Mouse (Mus musculus): ENCODE measurements at regions not wholly inside any gene's neighbourhood (a gene's known extent, or its start where the extent isn't known, plus 50 kb on each side); places are given as distances from the start of the nearest gene placed in this dataset.

- no peak for DNase-seq (ENCODE audit: low spot score)
These were observed 891.5 kb downstream of the Stpg2 start for GRCm38 (mm10) chr3:140096854-140097540.

GRCm38 (mm10) chr3:140109401-140109800 lies 903.9 kb downstream of the Stpg2 start:
- H3K9me3 ChIP-seq: no peaks in the 10 kb centered on the region
- no peaks in the 10 kb centered on the region for H3K27me3 ChIP-seq (ENCODE audit: insufficient read depth, poor library complexity, severe bottlenecking)
- H3K4me1 ChIP-seq: no peaks in the 10 kb centered on the region
- H3K36me3 ChIP-seq: no peaks in the 10 kb centered on the region
- WGBS: 62% methylated on average over 4 of the region's 4 CpGs
- H3K4me3 ChIP-seq: no peak overlapping the region
- H3K27ac ChIP-seq: no peak overlapping the region
- no peak for DNase-seq (ENCODE audit: low spot score)

More at GRCm38 (mm10) chr3:140096854-140097540, 891.5 kb downstream of the Stpg2 start:
- Histone ChIP-seq H3K36me3 (no peaks in the 10 kb centered on the region), H3K27me3 (ENCODE audit: insufficient read depth, poor library complexity, severe bottlenecking) (no peaks in the 10 kb centered on the region), H3K27ac (no peak overlapping the region), H3K4me1 (no peaks in the 10 kb centered on the region), H3K9me3 (no peaks in the 10 kb centered on the region), H3K4me3 (no peak overlapping the region)

GRCm38 (mm10) chr3:140111414-140112172 lies 906.1 kb downstream of the Stpg2 start:
- no peaks in the 10 kb centered on the region for H3K27me3 ChIP-seq (ENCODE audit: insufficient read depth, poor library complexity, severe bottlenecking)
- 80% methylated on average over 9 of the region's 9 CpGs for WGBS
- no peak for DNase-seq (ENCODE audit: low spot score)
- no peaks in the 10 kb centered on the region for H3K36me3 ChIP-seq
- no peak overlapping the region for H3K27ac ChIP-seq
- no peaks in the 10 kb centered on the region for H3K9me3 ChIP-seq
- H3K4me3 ChIP-seq: no peak overlapping the region
- no peaks in the 10 kb centered on the region for H3K4me1 ChIP-seq

GRCm38 (mm10) chr3:140115116-140115515 lies 909.6 kb downstream of the Stpg2 start:
- WGBS: 81% methylated on average over 1 of the region's 1 CpGs
- Histone ChIP-seq H3K4me1 (no peaks in the 10 kb centered on the region), H3K27me3 (ENCODE audit: insufficient read depth, poor library complexity, severe bottlenecking) (no peaks in the 10 kb centered on the region), H3K9me3 (no peaks in the 10 kb centered on the region), H3K27ac (no peak overlapping the region), H3K36me3 (no peaks in the 10 kb centered on the region), H3K4me3 (no peak overlapping the region)
- no peak for DNase-seq (ENCODE audit: low spot score)

- no peaks in the 10 kb centered on the region for H3K4me1 ChIP-seq
- no peak overlapping the region for H3K27ac ChIP-seq
- WGBS: 62% methylated on average over 3 of the region's 3 CpGs
These were observed 921.8 kb downstream of the Stpg2 start for GRCm38 (mm10) chr3:140127310-140127709.

GRCm38 (mm10) chr3:140129065-140129778 lies 923.7 kb downstream of the Stpg2 start:
- Histone ChIP-seq H3K27ac (no peak overlapping the region), H3K4me1 (no peaks in the 10 kb centered on the region), H3K27me3 (ENCODE audit: insufficient read depth, poor library complexity, severe bottlenecking) (no peaks in the 10 kb centered on the region), H3K9me3 (no peaks in the 10 kb centered on the region), H3K4me3 (no peak overlapping the region), H3K36me3 (no peaks in the 10 kb centered on the region)
- no peak for DNase-seq (ENCODE audit: low spot score)
- WGBS: 85% methylated on average over 8 of the region's 8 CpGs

More at GRCm38 (mm10) chr3:140127310-140127709, 921.8 kb downstream of the Stpg2 start:
- DNase-seq (ENCODE audit: low spot score): no peak
- Histone ChIP-seq H3K36me3 (no peaks in the 10 kb centered on the region), H3K4me3 (no peak overlapping the region), H3K9me3 (no peaks in the 10 kb centered on the region), H3K27me3 (ENCODE audit: insufficient read depth, poor library complexity, severe bottlenecking) (no peaks in the 10 kb centered on the region)

GRCm38 (mm10) chr3:140143900-140144299 lies 938.4 kb downstream of the Stpg2 start:
- H3K27ac ChIP-seq: no peak overlapping the region
- 84% methylated on average over 2 of the region's 2 CpGs for WGBS
- DNase-seq (ENCODE audit: low spot score): no peak
- H3K27me3 ChIP-seq (ENCODE audit: insufficient read depth, poor library complexity, severe bottlenecking): no peaks in the 10 kb centered on the region
- H3K9me3 ChIP-seq: no peaks in the 10 kb centered on the region
- H3K36me3 ChIP-seq: no peaks in the 10 kb centered on the region
- H3K4me3 ChIP-seq: no peak overlapping the region
- no peaks in the 10 kb centered on the region for H3K4me1 ChIP-seq

GRCm38 (mm10) chr3:140147158-140147933 lies 941.9 kb downstream of the Stpg2 start:
- no peaks in the 10 kb centered on the region for H3K9me3 ChIP-seq
- H3K36me3 ChIP-seq: no peaks in the 10 kb centered on the region
- no peak overlapping the region for H3K4me3 ChIP-seq
- no peak overlapping the region for H3K27ac ChIP-seq
- H3K27me3 ChIP-seq (ENCODE audit: insufficient read depth, poor library complexity, severe bottlenecking): no peaks in the 10 kb centered on the region
- H3K4me1 ChIP-seq: no peaks in the 10 kb centered on the region
- WGBS: 76% methylated on average over 2 of the region's 2 CpGs
- DNase-seq (ENCODE audit: low spot score): no peak

GRCm38 (mm10) chr3:140150530-140150951 lies 945.0 kb downstream of the Stpg2 start:
- DNase-seq (ENCODE audit: low spot score): no peak
- no peaks in the 10 kb centered on the region for H3K4me1 ChIP-seq
- no peak overlapping the region for H3K27ac ChIP-seq
- H3K9me3 ChIP-seq: no peaks in the 10 kb centered on the region
- no peaks in the 10 kb centered on the region for H3K27me3 ChIP-seq (ENCODE audit: insufficient read depth, poor library complexity, severe bottlenecking)
- H3K36me3 ChIP-seq: no peaks in the 10 kb centered on the region
- H3K4me3 ChIP-seq: no peak overlapping the region
- 85% methylated on average over 7 of the region's 7 CpGs for WGBS

GRCm38 (mm10) chr3:140179471-140179870 lies 974.0 kb downstream of the Stpg2 start:
- no peaks in the 10 kb centered on the region for H3K4me1 ChIP-seq
- WGBS: 87% methylated on average over 2 of the region's 2 CpGs
- no peaks in the 10 kb centered on the region for H3K36me3 ChIP-seq
- no peak for DNase-seq (ENCODE audit: low spot score)
- no peaks in the 10 kb centered on the region for H3K9me3 ChIP-seq
- no peaks in the 10 kb centered on the region for H3K27me3 ChIP-seq (ENCODE audit: insufficient read depth, poor library complexity, severe bottlenecking)
- no peak overlapping the region for H3K27ac ChIP-seq
- no peak overlapping the region for H3K4me3 ChIP-seq

- no peak for DNase-seq (ENCODE audit: low spot score)
- WGBS: 82% methylated on average over 4 of the region's 4 CpGs
- no peaks in the 10 kb centered on the region for H3K36me3 ChIP-seq
- H3K4me1 ChIP-seq: no peaks in the 10 kb centered on the region
- no peaks in the 10 kb centered on the region for H3K9me3 ChIP-seq
- H3K27ac ChIP-seq: no peak overlapping the region
- no peaks in the 10 kb centered on the region for H3K27me3 ChIP-seq (ENCODE audit: insufficient read depth, poor library complexity, severe bottlenecking)
- no peak overlapping the region for H3K4me3 ChIP-seq
These were observed 977.2 kb downstream of the Stpg2 start for GRCm38 (mm10) chr3:140182690-140183089.

GRCm38 (mm10) chr3:140184899-140185525 lies 979.5 kb downstream of the Stpg2 start:
- no peak overlapping the region for H3K4me3 ChIP-seq
- no peaks in the 10 kb centered on the region for H3K4me1 ChIP-seq
- WGBS: 65% methylated on average over 4 of the region's 4 CpGs
- no peak overlapping the region for H3K27ac ChIP-seq
- H3K27me3 ChIP-seq (ENCODE audit: insufficient read depth, poor library complexity, severe bottlenecking): no peaks in the 10 kb centered on the region
- no peaks in the 10 kb centered on the region for H3K36me3 ChIP-seq
- no peak for DNase-seq (ENCODE audit: low spot score)
- no peaks in the 10 kb centered on the region for H3K9me3 ChIP-seq

All from heart, embryonic 10.5 days (tissue).